Mouse (Mus musculus) lung, postnatal 0 days (tissue): ENCODE measurements at regions not wholly inside any gene's neighbourhood (a gene's known extent, or its start where the extent isn't known, plus 50 kb on each side); places are given as distances from the start of the nearest gene placed in this dataset.

Experiments
- ATAC-seq: fragments of 200-750 bp; cut with Nextera tagmentation; 2 replicates; pipeline ENCODE4 v1.8.0; 2017; ENCODE audit warnings: moderate library complexity
- DNase-seq: peaks from one replicate; pipeline ENCODE4 v3.0.0-alpha.2; 2016; ENCODE audit warnings: low spot score
- H3K27ac ChIP-seq: fragments of 300-500 bp; sonication (generic); 2 replicates; pipeline ENCODE4 v1.5.1; 2014; ENCODE audit warnings: antibody characterized with exemption, mild to moderate bottlenecking, low read length, mixed read lengths
- H3K27me3 ChIP-seq: fragments of 300-500 bp; sonication (generic); replicated peaks from 2 replicates; pipeline ENCODE4 v1.6.1; 2014; ENCODE audit warnings: low read length, mixed read lengths; ENCODE audit not compliant: insufficient read depth
- H3K36me3 ChIP-seq: fragments of 300-500 bp; sonication (generic); 2 replicates; pipeline ENCODE4 v1.6.1; 2014; ENCODE audit warnings: low read length, mixed read lengths; ENCODE audit not compliant: insufficient read depth
- H3K4me1 ChIP-seq: fragments of 300-500 bp; sonication (generic); 2 replicates; pipeline ENCODE4 v1.6.1; 2014; ENCODE audit warnings: antibody characterized with exemption, low read depth, low read length, mixed read lengths; ENCODE audit not compliant: insufficient read depth
- H3K4me2 ChIP-seq: fragments of 300-500 bp; sonication (generic); replicated peaks from 2 replicates; pipeline ENCODE4 v1.6.1; 2014; ENCODE audit warnings: low read depth, mild to moderate bottlenecking, low read length, moderate library complexity, mixed read lengths
- H3K4me3 ChIP-seq: fragments of 300-500 bp; sonication (generic); 2 replicates; pipeline ENCODE4 v1.5.1; 2014; ENCODE audit warnings: low read depth, low read length
- H3K9ac ChIP-seq: fragments of 300-500 bp; sonication (generic); replicated peaks from 2 replicates; pipeline ENCODE4 v1.6.1; 2014; ENCODE audit warnings: low read depth, mild to moderate bottlenecking
- H3K9me3 ChIP-seq: fragments of 300-500 bp; sonication (generic); 2 replicates; pipeline ENCODE4 v1.6.1; 2016; ENCODE audit warnings: low read length, mixed read lengths
- CTCF ChIP-seq: IDR thresholded peaks from 2 replicates; pipeline ENCODE4 v1.5.1; 2016; ENCODE audit warnings: antibody characterized with exemption, mild to moderate bottlenecking
- EP300 ChIP-seq: IDR thresholded peaks from 2 replicates; pipeline ENCODE4 v1.6.1; 2016; ENCODE audit warnings: antibody characterized with exemption, mild to moderate bottlenecking, control low read depth
- WGBS: fragments of 180-500 bp; shearing (Covaris S2); extraction: QIAGEN DNeasy Blood & Tissue Kit; methylation state at CpG from one replicate; pipeline ENCODE4 v1.1.7; 2014; 5-methylcytosine and 5-hydroxymethylcytosine counted together

DNA sequence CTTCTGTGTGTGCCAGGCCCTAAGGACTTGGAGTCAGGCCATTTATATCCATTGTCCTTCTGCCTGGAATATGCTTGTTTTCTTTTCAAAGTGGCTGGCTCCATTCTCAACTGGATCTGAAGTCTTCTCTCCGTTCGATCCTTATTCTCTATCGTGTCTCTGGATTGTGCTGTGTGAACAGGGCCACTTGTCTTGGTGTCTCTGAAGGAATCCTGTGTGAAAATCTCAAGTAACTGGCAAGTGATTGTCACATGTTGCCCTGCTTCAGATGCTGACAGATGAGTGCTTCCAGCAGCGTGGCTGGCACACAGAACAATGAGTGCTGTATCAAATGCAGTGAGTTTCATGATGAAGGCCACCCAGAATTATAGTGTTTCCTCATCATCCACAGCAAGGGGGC, 96.4 kb downstream of the Stk35 start:
- H3K4me2 ChIP-seq: no peak overlapping the region
- ATAC-seq (no peak), DNase-seq (no peak)
- no peak overlapping the region for H3K9ac ChIP-seq
- no peak overlapping the region for H3K27ac ChIP-seq
- TF ChIP-seq EP300 (no peak), CTCF (no peak)
- 77% methylated on average over 4 of the region's 4 CpGs for WGBS
- no peaks in the 10 kb centered on the region for H3K9me3 ChIP-seq
- H3K27me3 ChIP-seq: no peaks in the 10 kb centered on the region
- no peaks in the 10 kb centered on the region for H3K4me1 ChIP-seq
- H3K36me3 ChIP-seq: no peaks in the 10 kb centered on the region
- H3K4me3 ChIP-seq: no peak overlapping the region

GRCm38 (mm10) chr2:129903383-129904135, 103.2 kb downstream of the Stk35 start:
- Histone ChIP-seq H3K4me2 (no peak overlapping the region), H3K27ac (no peak overlapping the region)
- TF ChIP-seq CTCF (no peak), EP300 (no peak)

GRCm38 (mm10) chr2:129904753-129905152, 104.4 kb downstream of the Stk35 start:
- peak; percentile 79 for TF ChIP-seq CTCF
- no peak for TF ChIP-seq EP300
- no peaks in the 10 kb centered on the region; the same call in 1 of the 2 replicates for H3K27me3 ChIP-seq
- no peak overlapping the region for H3K4me3 ChIP-seq
- no peak for ATAC-seq
- DNase-seq: peak; percentile 64
- H3K36me3 ChIP-seq: no peaks in the 10 kb centered on the region
- H3K4me2 ChIP-seq: no peak overlapping the region
- H3K9me3 ChIP-seq: no peaks in the 10 kb centered on the region
- H3K9ac ChIP-seq: no peak overlapping the region
- no peaks in the 10 kb centered on the region for H3K4me1 ChIP-seq
- no peak overlapping the region for H3K27ac ChIP-seq
- WGBS: 33% methylated on average over 7 of the region's 7 CpGs

More at GRCm38 (mm10) chr2:129903383-129904135, 103.2 kb downstream of the Stk35 start:
- Histone ChIP-seq H3K9ac (no peak overlapping the region), H3K4me3 (no peak overlapping the region), H3K36me3 (no peaks in the 10 kb centered on the region), H3K9me3 (no peaks in the 10 kb centered on the region), H3K27me3 (no peaks in the 10 kb centered on the region), H3K4me1 (no peaks in the 10 kb centered on the region)
- WGBS: 42% methylated on average over 4 of the region's 4 CpGs
- DNase-seq: no peak
- ATAC-seq: no peak

GRCm38 (mm10) chr2:129908701-129909425, 103.3 kb upstream of the Tgm3 start:
- Histone ChIP-seq H3K4me2 (no peak overlapping the region), H3K4me1 (no peaks in the 10 kb centered on the region), H3K4me3 (no peak overlapping the region), H3K27me3 (no peaks in the 10 kb centered on the region; the same call in 1 of the 2 replicates), H3K9me3 (no peaks in the 10 kb centered on the region), H3K36me3 (no peaks in the 10 kb centered on the region), H3K9ac (no peak overlapping the region), H3K27ac (no peak overlapping the region)
- WGBS: 2% methylated on average over 28 of the region's 28 CpGs
- TF ChIP-seq CTCF: no peak
- DNase-seq (peak; percentile 7), ATAC-seq (peak; percentile 32)

DNA sequence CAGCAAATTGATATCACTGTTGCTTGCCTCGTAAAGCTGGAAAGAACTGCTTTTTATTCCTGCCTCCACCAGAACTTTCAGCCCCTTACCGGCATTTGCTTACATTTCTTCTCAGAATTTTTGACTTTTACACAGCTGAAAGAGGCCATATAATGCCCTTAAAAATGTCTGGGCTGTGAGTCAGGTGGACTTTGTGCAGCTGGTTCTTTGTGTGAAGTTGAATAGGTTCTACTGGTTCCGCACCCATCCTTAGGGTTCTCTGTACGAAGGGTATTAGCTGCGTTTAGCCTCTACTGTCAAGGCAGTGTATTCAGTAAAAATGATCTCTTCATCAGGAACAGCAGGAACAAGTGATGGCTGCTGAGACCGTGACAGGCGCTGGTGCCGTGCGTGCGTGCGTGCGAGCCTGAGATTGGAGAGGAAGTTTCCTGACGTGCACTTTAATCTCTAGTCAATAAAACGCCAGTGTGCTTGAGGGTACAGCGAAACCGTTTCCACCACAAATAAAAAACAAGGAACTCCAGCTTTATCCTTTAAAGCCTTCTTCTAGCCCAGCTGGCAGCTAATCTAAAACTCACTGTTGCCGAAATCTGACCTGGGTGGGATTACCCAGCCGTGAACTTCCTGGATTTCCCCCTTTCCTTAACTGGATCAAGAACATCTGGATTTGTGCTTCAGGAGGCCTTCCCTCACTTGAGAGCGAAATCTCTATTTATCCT, 100.8 kb upstream of the Tgm3 start:
- Histone ChIP-seq H3K4me2 (no peak overlapping the region), H3K9me3 (no peaks in the 10 kb centered on the region), H3K4me1 (no peaks in the 10 kb centered on the region), H3K27ac (no peak overlapping the region), H3K9ac (no peak overlapping the region), H3K27me3 (no peaks in the 10 kb centered on the region; the same call in 1 of the 2 replicates), H3K36me3 (no peaks in the 10 kb centered on the region), H3K4me3 (no peak overlapping the region)
- 52% methylated on average over 19 of the region's 19 CpGs for WGBS
- TF ChIP-seq EP300: no peak
- TF ChIP-seq CTCF: no peak
- no peak for ATAC-seq
- DNase-seq: no peak

DNA sequence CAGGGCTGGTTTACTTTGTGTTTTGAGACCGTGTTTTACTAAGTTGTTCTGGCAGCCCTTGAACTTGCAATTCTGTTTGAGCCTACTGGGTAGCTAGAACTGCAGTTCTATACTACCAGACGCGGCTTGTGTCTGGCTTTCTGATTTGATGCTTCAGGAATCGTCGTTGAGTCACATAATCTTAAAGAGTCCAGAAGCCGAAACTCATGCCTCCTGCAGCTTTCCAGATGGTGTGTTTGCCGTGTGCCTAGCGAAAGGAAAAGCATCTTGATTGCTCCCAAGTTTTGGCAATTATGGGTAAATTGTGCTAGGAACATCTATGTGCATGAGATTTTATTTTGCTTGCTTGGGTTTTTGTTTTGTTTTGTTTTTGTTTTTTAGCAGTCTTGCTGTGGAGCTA, 99.6 kb upstream of the Tgm3 start:
- 68% methylated on average over 8 of the region's 8 CpGs for WGBS
- H3K27ac ChIP-seq: no peak overlapping the region
- no peaks in the 10 kb centered on the region for H3K4me1 ChIP-seq
- H3K4me3 ChIP-seq: no peak overlapping the region
- H3K27me3 ChIP-seq: no peaks in the 10 kb centered on the region; the same call in 1 of the 2 replicates
- TF ChIP-seq EP300 (no peak), CTCF (no peak)
- ATAC-seq (no peak), DNase-seq (no peak)
- H3K9me3 ChIP-seq: no peaks in the 10 kb centered on the region
- no peak overlapping the region for H3K9ac ChIP-seq
- no peak overlapping the region for H3K4me2 ChIP-seq
- H3K36me3 ChIP-seq: no peaks in the 10 kb centered on the region
